Mouse (Mus musculus): ENCODE results near the gene Lpcat3. TPM values are rescaled to one million over a fixed set of nuclear protein-coding genes. Genes with fewer than 3 reads are reported as not detected.

Lpcat3 gene
- total RNA-seq, 1 experiment from 2014 or later = 91.9 TPM

DNA sequence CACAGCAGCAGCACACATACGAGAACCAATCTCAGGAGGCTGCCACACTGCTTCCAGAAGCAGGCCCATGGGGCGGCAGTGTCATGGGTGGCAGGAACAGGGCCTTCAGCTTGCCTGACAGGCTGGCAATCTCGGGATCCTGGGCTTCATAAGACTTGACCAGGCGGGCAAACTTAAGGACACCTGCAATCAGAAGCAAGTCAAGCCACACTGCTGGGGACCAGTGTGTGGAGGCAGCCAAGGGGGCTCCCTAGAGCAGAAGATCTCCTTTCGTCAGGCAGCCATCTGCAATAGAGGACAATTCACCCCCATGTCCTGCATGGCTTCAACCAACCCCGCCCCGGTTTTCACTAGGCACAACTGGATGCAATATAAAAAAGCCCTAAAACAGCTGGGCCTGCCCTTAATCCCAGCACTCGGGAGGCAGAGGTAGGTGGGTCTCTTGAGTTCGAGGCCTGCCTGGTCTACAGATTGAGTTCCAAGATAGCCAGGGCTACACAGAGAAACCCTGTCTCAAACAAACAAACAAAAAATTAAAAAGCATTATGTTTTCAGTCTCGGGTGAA, 76.5 kb downstream of the Lpcat3 start:
- DNase-seq = no peak

DNA sequence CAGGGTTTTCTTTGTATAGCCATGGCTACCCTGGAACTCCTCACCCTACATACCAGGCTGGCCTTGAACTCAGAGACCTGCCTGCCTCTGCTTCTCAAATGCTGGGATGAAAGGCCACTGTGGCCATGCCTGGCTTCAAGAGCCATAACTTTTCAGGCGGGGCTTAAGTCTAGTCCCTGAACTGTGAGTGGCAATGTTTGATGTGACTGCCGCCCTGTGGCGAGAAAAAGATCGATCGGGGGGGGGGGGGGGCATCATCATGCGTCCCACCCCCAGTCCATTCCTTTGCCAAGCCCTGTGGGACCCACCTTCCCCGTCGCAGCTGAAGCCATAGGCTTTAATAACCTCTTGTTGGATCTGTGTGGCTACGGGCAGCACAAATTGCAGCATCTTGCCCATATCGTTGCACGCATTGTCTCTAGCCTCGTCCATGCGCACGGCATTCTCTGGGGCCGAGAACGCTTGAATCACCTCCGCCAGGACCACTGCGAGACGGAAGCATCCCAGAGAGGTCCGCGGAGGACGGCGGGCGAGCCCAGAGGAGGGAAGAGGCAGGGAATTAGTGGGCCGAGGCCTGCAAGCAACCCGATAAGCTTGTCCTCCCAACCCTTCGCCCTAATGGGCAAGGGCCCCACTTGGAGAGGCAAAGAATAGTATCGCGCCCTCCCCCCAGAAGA, 77.5 kb downstream of the Lpcat3 start:
- peak; percentile 56 for DNase-seq

DNA sequence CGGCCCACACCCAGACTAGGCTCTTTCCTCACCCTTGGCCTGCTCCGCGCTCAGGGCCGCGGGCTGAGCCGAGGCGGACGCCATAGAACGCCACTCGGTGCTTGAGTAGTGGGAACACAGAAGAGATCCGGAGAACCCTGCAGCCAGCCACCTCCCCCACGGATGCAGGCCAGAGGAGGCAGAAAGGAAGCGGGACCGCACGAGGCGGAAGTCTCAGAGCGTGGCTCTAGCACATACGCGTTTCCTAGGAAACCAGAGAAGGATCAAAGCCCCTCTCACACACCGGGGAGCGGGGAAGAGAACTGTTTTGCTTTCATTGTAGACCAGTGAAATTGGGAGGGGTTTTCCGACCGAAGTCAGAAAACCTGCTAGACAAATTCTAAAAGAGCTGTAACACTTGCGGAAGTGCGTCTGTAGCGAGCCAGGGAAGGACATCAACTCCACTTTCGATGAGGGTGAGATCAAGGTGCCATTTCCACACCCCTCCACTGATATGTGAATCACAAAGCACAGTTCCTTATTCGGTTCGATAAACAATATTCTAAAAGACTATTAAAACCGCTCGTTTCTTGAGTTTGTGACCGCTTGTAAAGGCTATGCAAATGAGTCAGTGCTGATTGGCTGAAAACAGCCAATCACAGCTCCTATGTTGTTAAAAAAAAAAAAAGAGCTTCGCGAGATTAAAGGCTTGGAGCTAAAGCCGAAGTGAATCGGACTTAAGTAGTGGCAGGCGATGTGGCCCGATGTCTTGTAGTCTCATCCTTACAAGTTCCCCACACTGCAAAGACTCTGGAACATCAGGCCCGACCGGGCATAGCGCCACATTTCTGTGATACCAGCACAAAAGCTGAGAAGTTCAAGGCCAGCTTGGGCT, 78.3 kb downstream of the Lpcat3 start, which contains the start of gene Grcc10:
TSS of gene Grcc10 (minus strand) at position 487 of the 874 bp plus-strand sequence.
- DNase-seq = peak; percentile 79

DNA sequence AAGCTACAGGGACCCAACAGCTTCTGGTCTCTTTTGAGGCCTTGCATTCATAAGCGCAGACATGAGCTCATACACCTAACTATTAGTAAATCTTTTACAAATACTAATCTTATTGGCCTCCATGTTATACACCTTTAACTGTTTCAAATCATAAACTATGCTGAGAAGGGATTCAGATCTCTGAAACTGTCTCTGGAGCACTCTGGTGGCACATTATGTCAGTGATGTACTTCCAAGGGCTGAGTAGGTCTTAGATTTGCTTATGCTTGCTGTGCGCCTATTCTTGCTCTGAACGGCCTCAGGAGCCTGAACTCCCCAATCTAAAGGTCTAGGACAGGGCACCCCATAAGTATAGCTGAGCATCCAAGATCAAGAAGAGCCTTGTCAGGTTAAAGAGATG, 79.0 kb downstream of the Lpcat3 start:
- DNase-seq = no peak

DNA sequence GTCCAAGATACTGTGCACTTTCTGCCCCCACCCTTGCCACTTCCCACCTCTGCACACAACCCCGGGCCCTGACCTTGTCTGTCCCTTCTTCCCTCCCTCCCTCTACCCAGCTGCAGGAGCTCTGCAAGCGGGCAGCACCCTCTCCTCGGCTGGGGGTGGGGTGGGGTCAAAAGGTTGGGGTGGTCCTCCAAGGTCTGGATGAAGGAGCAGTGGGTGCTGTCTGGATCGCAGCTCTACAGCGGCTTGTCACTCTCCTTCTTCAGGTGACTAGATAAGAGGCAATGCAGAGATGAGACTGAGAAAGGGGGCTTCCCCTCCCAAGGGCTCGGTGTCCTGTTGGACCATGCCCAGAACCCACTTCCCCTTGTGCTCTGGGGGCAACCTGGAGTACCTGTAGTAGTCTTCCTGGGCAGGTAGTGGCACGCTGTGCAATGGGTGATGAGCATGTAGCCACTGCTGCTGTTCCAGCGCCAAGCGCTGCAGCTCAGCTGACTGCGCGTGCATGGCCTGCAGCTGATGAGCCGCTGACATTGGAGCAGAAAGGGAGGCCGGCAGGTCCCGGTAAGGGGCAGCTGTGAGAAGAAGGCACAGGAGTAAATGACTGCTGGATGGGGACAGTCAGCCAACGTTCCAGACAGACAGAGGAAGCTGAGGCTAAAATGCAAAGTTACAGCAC, 80.2 kb downstream of the Lpcat3 start:
- no peak for DNase-seq

DNA sequence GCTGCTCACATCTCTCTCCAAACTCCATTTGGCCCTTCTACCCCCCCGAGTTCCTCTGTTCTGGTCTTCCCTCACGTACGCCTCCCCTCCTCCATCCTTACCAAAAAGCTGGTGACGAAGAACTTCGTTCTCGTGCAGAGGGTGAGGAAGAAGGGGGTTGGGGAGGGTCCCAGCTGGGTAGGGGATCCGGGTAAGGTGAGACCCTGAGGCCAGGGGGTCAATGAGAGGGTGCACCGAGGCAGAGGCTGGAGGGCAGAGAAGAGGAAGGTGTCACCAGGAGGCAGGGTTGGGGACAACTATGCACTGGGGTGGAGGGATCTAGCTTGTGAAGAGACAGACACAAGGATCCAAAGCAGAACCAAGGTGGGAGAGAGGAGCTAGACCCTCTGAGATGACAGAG, 80.8 kb downstream of the Lpcat3 start:
- no peak for DNase-seq

DNA sequence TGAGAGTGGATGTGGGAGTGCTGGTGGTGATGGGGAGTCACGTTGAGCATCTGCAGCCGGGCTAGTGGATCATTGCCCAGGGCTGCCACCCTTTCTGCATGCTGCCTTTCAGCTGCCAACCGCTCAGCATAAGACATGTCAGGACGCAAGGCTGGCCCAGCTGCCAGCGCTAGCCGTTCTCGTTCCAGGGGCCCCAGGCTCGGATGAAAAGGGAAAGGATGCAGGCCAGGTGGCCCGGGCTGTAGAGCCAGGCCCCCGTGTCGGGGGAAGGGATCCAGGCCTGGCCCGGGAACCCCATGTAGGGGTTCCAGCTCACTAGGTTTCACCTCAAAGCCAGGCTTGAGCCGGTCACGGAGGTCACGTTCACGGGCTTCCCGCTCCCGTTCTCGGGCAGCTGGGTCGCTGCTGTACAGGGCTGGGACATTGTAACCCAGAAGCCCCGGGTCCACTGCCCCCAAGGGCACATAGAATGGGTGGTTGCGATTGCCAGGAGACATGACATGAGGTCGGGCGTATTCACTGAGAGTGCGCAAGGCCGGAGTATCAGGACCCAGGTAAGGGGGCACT, 82.0 kb downstream of the Lpcat3 start:
- DNase-seq = no peak

DNA sequence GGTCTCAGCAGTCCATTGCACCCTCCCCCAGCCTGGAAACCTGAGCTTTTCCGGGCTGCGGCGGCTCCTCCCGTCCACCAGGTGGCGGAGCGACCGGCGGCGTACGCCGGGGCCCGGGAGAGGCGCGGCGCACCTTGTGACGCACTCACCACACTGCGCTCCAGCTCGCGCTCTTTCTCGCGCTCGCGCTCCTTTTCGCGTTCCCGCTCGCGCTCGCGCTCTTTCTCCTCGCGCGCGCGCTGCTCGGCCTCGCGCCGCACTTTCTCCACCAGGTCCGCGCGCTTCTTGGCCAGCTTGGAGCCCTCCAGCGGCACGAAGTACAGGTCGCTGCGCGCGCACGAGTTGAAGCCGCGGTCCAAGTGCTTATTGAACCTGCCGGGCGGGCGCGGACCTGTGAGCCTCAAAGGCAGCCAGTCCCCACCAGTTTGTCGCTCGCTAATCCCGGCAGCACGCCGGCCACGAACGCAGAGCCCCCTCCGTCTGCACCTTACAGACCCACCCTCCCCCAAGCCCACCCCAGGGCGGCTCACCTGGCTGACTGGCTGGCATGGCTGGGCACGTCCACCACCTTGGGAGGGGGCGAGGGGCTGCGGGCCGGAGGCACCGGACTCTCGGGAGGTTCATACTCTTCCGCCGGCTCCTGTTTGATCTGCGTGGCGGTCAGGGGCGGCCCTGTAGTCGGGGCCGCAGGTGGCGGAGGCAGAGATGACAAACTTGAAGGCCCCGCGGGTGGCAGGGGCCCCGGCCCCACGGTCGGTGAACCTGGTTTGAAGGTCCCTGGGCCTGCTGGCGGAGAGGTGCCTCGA, 82.9 kb downstream of the Lpcat3 start:
- peak; percentile 93 for DNase-seq

DNA sequence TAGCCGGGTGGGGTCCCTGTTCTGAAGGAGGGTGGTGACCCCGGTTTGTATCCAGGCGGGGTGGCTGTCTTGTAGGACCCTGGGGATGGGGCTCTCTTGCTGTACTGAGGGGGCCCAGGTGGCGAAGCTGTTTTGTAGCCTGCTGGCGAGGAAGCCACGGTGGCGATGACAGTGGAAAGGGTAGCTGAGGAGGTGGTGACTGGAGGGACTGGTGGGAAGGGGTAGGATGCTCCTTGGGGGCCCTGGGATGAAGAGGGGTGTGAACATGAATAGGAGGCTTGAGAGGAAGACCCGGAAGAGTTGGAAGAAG, 83.4 kb downstream of the Lpcat3 start:
- no peak for DNase-seq

DNA sequence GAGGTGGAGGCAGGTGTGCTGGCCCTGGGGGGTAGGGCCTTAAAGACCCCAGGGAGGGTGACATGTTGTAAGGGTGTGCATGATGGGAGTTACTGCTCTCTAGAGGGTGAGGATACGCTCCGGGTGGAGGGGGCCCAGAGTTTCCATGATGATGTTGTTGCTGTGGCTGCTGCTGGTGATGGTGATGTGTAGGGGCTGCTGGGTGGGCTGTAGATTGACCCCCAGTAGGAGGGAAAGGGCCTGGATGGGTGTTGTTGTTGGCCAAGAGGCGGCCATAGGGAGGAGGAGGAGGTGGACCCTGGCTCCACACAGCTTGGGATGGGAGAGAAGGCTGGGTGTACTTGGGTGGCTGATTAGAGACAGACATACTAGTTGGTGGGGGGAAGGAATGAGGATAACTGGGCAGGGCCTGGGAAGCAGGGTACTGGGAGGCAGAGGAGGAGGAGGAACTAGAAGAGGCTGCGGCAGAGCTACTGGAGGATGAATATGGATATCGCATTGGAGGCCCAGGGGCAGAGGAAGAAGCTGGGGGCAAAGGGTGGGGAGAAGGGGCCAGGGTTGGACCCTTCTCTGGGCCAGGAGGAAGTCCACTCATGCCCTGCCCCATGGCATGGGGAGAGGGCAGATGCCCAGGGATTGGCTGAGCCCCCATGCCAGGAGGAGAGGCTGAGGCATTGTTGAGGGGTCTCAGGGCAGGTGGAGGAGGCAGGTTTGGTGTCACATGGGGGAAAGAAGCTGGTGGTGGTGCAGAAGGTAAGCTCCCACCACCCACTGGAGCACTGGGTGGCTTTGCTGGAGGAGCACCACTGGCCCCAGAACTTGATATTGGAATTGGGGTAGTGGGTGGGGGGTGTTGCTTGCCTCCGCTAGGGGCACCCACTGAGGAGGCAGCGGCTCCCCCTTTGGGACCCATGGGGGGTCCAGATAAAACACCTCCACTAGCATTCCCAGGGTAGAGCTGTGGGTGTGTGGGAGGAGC, 84.1 kb downstream of the Lpcat3 start:
- no peak for DNase-seq

DNA sequence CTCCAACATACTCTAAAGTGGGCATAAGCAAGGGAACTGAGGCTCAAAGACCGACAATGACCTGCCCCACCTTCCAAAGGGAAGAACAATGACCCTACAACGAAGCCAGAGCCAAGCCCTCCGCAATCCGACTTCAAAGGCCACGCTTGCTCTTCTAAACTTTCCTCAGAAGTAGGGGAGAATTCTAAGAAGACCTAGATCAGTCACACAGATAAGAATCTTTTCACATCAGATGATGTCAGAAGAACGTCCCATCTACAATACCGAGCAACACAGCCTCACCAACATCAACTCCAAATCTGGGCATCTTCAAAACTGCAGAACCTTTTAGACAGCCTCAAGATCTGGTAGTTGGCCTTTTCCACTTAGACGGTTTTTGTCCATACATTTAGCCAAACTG, 87.6 kb downstream of the Lpcat3 start:
- no peak for DNase-seq

DNA sequence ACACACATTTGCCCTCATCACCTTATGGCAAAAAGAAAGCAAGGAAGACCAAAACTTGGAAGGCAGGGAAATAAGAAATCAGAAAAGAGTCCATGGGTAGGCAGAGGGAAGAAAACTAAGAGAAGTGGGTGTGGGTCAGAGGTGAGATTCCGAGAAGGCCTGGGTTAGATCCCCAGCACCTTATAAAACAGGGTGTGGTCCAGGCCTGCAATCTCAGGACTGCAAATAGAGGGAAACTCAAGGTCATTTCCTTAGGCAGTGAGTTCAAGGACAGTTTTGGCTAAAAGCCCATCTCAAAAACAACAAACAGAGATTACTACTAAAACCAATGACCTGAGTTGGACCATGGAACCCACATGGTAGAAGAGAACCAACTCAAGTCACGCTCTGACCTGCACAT, 91.0 kb downstream of the Lpcat3 start:
- DNase-seq = no peak

Small RNA genes lying within 50 kb of the gene (microRNA-seq; reads per million reads assigned to microRNA genes)
- gene Mir141 (6.5 to 7.5 reads per million in 2 experiments), gene Mir200c (33.6 to 76.5 reads per million in 2 experiments)

Other genes with a start within 250 kb of the Lpcat3 start
- 95.7 and 96.2 TPM in 2 replicates for gene Pex5, start 248.0 kb upstream of the Lpcat3 start, total RNA-seq (2021)
- 64.4 and 98.3 TPM in 2 replicates for gene Clstn3, start 198.2 kb upstream of the Lpcat3 start, total RNA-seq (2021)
- gene C1rl, start 169.9 kb upstream of the Lpcat3 start, total RNA-seq (2021) = 13.8 and 17.3 TPM in 2 replicates
- 24.5 and 28.5 TPM in 2 replicates for gene C1ra, start 150.6 kb upstream of the Lpcat3 start, total RNA-seq (2021)
- gene C1s1, start 120.7 kb upstream of the Lpcat3 start, total RNA-seq (2021) = 36.5 and 38.0 TPM in 2 replicates
- 2.7 and 4.7 TPM in 2 replicates for gene C1rb, start 92.7 kb upstream of the Lpcat3 start, total RNA-seq (2021)
- gene C1s2, start 26.9 kb upstream of the Lpcat3 start, total RNA-seq (2021) = 1.7 and 2.9 TPM in 2 replicates
- gene Emg1, start 49.2 kb downstream of the Lpcat3 start, total RNA-seq (2021) = 81.8 and 82.8 TPM in 2 replicates
- gene Phb2, start 49.3 kb downstream of the Lpcat3 start, total RNA-seq (2021) = 302 and 348 TPM in 2 replicates
- gene Ptpn6, start 75.7 kb downstream of the Lpcat3 start, total RNA-seq (2021) = 4.6 and 9.1 TPM in 2 replicates
- gene Grcc10, start 78.3 kb downstream of the Lpcat3 start, total RNA-seq (2021) = 357 and 392 TPM in 2 replicates
- not detected in 2 replicates for gene Gm45234, start 93.0 kb downstream of the Lpcat3 start, total RNA-seq (2021)
- gene Atn1, start 93.5 kb downstream of the Lpcat3 start, total RNA-seq (2021) = 100 and 102 TPM in 2 replicates
- 10.1 and 17.6 TPM in 2 replicates for gene Eno2, start 106.6 kb downstream of the Lpcat3 start, total RNA-seq (2021)
- 0.21 TPM in 1 of 2 replicates, not detected in the other for gene Lrrc23, start 116.7 kb downstream of the Lpcat3 start, total RNA-seq (2021)
- gene Spsb2, start 145.6 kb downstream of the Lpcat3 start, total RNA-seq (2021) = 21.7 and 32.2 TPM in 2 replicates
- 382 and 387 TPM in 2 replicates for gene Tpi1, start 151.3 kb downstream of the Lpcat3 start, total RNA-seq (2021)
- 118 and 136 TPM in 2 replicates for gene Usp5, start 166.5 kb downstream of the Lpcat3 start, total RNA-seq (2021)
- 10.5 and 11.7 TPM in 2 replicates for gene Cdca3, start 166.5 kb downstream of the Lpcat3 start, total RNA-seq (2021)
- gene Gnb3, start 177.2 kb downstream of the Lpcat3 start, total RNA-seq (2021) = 5.5 and 14.0 TPM in 2 replicates
- 20.2 and 26.5 TPM in 2 replicates for gene P3h3, start 194.7 kb downstream of the Lpcat3 start, total RNA-seq (2021)
- 0.90 and 1.5 TPM in 2 replicates for gene Gpr162, start 201.0 kb downstream of the Lpcat3 start, total RNA-seq (2021)
- 0.21 TPM in 1 of 2 replicates, not detected in the other for gene Cd4, start 225.2 kb downstream of the Lpcat3 start, total RNA-seq (2021)
- 1.2 and 1.4 TPM in 2 replicates for gene Lag3, start 248.7 kb downstream of the Lpcat3 start, total RNA-seq (2021)